Mouse (Mus musculus): ENCODE measurements around the gene Ano8.

DNA sequence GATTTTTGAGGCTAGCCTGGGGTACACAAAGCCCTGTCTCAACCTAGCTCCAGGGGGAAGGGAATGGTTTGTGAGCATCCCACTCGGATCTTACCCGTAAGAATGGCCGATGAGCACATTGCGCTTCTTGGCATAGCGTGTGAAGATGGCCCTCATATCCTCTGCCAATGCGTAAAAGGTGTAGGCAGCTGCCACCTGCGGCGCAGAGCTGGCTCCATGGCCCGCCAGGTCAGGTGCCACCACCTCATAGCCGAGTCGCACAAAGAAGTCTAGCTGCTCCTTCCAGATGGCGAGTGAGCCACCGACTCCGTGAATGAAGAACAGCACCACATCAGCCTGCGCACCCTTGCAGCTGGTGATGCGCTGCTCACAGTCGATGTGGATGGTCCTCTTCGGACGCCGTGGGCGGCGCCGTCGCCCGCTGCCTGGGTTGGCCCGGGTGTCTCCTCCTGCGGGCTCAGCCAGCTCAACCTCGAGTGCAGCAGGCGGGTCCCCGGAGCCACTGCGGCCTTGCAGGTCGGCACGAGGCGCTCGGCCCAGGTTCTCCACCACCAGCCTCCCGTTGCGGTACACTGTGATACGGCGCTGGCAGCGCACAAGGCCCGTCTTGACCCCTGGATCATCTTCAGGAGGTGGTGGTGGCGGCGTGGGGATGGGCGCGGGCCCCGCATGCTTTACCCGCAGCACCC lies 24.5 kb downstream of the Ano8 start:
- TF ChIP-seq ZNF384 (IDR thresholded peaks at IDR 0.05; ENCODE audit: low read depth, low read length), result no peak
- no peak for TF ChIP-seq ZC3H11A (IDR thresholded peaks at IDR 0.05; ENCODE audit: borderline replicate concordance, low read depth, low read length)
- TF ChIP-seq MAFK (IDR thresholded peaks at IDR 0.05; ENCODE audit: insufficient read depth, low read depth, low read length), result no peak
- no peak for TF ChIP-seq HCFC1 (IDR thresholded peaks at IDR 0.05; ENCODE audit: borderline replicate concordance, insufficient read depth, low read length)
- TF ChIP-seq CHD2 (IDR thresholded peaks at IDR 0.05; ENCODE audit: low read depth, low read length), result no peak
